Mouse (Mus musculus) layer of hippocampus, adult 9-10 months (tissue): ENCODE data around the gene Hist4h4.
"Not testable (repeated sequence)": the region's sequence is repeated elsewhere in the genome, so short reads cannot be mapped to it uniquely, and the experiment has no call there.

Experiments used
- DNase-seq: peaks from one replicate; pipeline ENCODE4 v3.0.0; 2022; ENCODE audit warnings: low spot score

Hist4h4 gene

GRCm38 (mm10) chr6:136815381-136815780 is 11.2 kb upstream of the Hist4h4 start:
- DNase-seq: no peak

- DNase-seq: no peak
These were observed 8.9 kb upstream of the Hist4h4 start for GRCm38 (mm10) chr6:136813117-136813516.

GRCm38 (mm10) chr6:136811196-136811595 is 7.0 kb upstream of the Hist4h4 start:
- DNase-seq: no peak

- no peak for DNase-seq
These were observed 5.5 kb upstream of the Hist4h4 start for GRCm38 (mm10) chr6:136809673-136810072.

GRCm38 (mm10) chr6:136809077-136809476 is 4.9 kb upstream of the Hist4h4 start:
- DNase-seq: no peak

GRCm38 (mm10) chr6:136808631-136809046 is 4.4 kb upstream of the Hist4h4 start:
- no peak for DNase-seq

- DNase-seq: peak; percentile 99
These were observed 3.8 kb upstream of the Hist4h4 start, which contains the start of gene H2afj for GRCm38 (mm10) chr6:136808014-136808417. Gene H2afj (plus strand): TSS chr6:136808244.

GRCm38 (mm10) chr6:136807395-136808013 is 3.3 kb upstream of the Hist4h4 start:
- no peak for DNase-seq

- DNase-seq: no peak
These were observed 2.6 kb upstream of the Hist4h4 start for GRCm38 (mm10) chr6:136806819-136807218.

- DNase-seq: no peak
These were observed 1.2 kb upstream of the Hist4h4 start for GRCm38 (mm10) chr6:136805409-136805775.

GRCm38 (mm10) chr6:136804705-136805408 is 642 bp upstream of the Hist4h4 start:
- no peak for DNase-seq

- no peak for DNase-seq
These were observed 999 bp downstream of the Hist4h4 start for GRCm38 (mm10) chr6:136803093-136803738.

- no peak for DNase-seq
These were observed 2.9 kb downstream of the Hist4h4 start for GRCm38 (mm10) chr6:136801274-136801673.

- no peak for DNase-seq
These were observed 3.5 kb downstream of the Hist4h4 start for GRCm38 (mm10) chr6:136800710-136801109.

GRCm38 (mm10) chr6:136797874-136798693 is 6.1 kb downstream of the Hist4h4 start:
- DNase-seq: not testable (repeated sequence)

- DNase-seq: no peak
These were observed 8.4 kb downstream of the Hist4h4 start for GRCm38 (mm10) chr6:136795850-136796249.

- no peak for DNase-seq
These were observed 9.1 kb downstream of the Hist4h4 start for GRCm38 (mm10) chr6:136795110-136795509.

- no peak for DNase-seq
These were observed 10.2 kb downstream of the Hist4h4 start for GRCm38 (mm10) chr6:136793831-136794525.

GRCm38 (mm10) chr6:136792884-136793758 is 11.1 kb downstream of the Hist4h4 start:
- no peak for DNase-seq

- DNase-seq: no peak
These were observed 14.7 kb downstream of the Hist4h4 start for GRCm38 (mm10) chr6:136789391-136789971.
